Mouse (Mus musculus) ovary, adult 18-20 months (tissue): ENCODE measurements at regions not wholly inside any gene's neighbourhood (a gene's known extent, or its start where the extent isn't known, plus 50 kb on each side); places are given as distances from the start of the nearest gene placed in this dataset.
"Not testable (repeated sequence)": the region's sequence is repeated elsewhere in the genome, so short reads cannot be mapped to it uniquely, and the experiment has no call there.

Experiments used
- DNase-seq: peaks from one replicate; pipeline ENCODE4 v3.0.0; 2022; ENCODE audit warnings: low spot score, mixed read lengths

DNA sequence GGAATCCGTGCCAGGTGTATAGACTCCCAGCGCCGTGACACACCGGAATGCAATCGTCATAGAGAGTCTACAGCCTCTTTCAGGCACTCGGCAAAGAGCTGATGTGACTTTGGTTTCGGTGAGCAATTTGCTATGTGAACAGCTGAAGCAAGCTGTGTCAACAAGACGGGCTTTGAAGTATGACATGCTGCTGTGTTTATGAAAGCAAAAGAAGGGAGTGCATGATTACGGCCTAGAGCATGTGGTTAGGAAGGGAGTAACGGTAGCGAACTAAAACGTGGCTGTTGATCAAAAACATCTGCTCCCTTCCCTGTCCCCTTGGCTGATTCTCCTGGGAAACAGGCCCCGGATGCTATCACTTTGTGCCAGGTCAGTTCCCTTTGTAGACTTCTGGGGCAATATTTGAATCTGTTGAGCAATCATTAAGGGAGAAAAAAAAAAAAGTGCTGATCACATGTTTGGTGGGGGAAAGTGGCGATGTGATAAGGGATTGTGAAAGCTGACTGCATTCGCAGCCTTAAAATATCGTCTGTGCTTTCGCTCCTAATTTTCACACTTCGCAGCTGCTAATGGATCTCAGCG is 764.3 kb downstream of the Robo2 start:
- peak; percentile 38 for DNase-seq

DNA sequence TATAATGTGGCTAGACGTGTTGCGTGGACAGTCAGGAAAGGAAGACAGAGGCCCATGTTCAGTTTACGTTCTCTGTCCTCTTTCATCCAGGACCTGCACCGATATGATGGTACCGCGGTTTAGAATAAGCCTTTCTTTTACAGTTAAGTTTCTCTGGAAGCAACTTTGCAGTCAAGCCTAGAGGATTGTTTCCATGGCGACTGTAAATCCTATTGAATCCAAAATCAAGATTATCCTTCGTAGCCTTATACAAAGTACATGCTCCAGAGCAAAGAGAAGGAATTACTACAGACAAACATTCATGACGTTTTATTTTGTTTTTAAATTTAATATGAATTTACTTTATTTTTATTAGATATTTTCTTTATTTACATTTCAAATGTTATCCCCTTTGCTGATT is 798.6 kb downstream of the Robo2 start:
- DNase-seq: no peak

DNA sequence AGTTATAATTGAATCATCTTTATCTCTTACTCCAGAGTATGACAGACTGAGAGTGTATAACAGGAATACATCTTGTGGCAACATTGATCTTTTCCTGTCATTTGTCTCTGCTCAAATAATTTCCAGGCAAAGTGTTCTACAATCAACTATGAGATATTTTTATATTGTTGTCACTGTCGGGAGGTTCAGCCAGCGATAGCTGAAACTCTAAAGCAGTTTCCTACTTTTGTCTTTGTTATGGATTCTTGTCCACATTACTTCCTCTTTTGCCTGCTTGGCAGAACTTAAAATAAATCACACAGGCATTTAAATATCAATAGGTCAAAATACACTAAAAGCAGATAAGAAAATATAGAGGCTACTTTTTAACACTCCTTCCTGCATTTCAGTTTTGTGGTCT is 820.2 kb downstream of the Robo2 start:
- no peak for DNase-seq

DNA sequence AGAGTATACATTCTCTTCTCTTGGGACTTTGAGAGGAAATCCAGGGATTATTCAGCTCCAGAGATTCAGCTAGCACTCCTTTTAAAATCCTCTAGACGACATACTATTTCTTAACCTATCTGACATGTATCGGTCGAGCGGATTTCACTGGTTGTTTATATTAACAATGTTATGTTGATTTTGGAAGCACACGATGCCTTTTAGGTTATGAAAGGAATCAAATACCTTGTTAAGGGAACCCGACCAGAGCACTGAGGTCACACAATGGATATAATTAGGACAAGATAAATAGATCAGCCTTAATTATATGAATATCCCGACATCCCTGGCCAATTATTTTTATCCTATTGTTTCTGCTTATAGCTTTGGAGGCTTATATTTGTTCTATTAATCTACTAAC is 850.4 kb downstream of the Robo2 start:
- no peak for DNase-seq

DNA sequence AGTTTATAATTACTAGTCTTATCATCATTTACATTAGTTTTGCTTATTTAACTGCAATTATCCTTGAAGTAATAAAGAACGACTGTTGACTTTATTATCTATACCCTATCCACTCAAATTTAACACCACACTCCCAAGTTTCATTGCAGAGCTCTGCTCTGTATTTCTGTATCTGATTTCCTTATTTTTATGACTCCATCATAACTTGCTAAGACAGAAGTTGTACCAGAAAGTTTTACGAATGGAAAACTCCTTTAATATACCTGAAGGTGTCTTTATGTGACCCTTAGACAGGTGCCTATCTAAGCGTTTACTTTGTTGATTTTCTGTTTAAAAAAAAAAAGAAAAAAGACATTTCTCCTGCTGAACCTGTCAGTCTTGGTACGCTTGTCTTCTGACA is 854.7 kb downstream of the Robo2 start:
- DNase-seq: no peak

DNA sequence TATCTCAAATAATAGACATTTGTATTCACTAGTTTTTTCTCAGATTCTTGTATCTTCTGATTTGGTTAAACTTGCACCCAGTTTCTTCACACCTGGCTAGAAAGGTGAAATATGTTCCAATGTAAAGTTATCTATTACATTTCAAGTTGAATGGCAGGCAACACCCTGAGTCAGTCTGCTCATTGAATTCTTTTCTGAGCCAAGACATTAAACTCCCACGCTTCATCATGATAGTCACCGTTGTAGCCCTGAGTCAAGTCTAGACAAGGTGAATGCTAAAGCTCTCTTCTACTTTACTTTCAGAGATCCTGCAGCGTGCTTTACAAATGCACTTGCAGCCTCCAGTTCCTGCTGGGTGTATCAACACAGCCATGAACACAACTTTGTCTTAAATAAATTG is 868.0 kb downstream of the Robo2 start:
- DNase-seq: no peak

DNA sequence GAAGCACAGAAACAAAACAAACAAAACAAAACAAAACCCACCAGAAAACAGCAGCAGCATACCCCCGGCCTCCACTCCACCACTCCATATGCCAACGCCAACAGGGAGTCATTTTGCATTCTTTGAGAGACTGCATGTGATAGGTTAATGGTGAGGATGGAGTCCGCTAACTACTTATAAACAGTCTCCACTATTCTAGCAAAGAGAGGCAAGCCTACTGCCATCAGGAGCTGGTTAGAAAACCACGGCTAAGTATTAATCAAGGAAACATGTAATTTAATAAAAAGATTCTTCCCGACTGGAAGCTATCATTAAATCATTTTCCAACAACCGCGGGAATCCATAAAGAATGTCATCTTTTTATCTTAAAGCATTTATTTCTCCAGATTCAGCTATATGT is 873.6 kb downstream of the Robo2 start:
- DNase-seq: no peak

DNA sequence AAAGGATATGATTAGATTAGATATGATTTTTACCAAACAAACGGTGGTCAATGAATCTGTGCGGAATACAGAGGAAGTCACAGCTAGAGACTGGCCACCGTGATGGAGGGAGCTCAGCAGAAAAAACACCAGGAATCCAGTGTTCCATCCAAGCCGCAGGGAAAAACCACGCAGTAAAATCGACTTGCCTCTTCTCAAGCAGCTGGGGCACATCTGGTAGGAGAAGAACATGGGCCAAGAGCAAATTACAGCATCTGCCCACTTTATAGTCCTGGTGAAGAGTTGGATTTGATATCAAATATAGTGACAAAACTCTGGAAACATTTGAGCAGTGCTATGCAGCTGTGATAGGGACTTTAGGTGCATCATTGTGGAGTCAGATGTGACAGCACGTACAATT is 874.1 kb downstream of the Robo2 start:
- DNase-seq: no peak

DNA sequence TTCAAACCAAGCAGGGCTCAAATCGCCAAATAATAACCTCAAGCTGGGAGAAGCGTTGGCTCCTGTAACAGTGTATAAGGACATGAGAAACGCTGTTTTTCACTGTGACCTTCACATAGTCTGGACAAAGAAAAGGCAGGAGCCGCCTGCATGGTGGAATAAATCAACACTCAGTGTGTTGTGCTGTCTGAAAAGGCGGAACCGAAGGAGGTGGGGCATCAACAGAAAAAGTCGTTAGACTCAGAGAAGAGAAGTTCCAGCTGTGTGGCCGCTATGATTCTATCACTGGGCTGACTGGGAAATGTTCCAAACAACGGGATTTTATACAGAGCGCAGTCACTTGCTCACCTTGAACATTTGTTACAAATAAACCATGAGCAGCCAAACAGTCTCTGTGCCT is 881.4 kb downstream of the Robo2 start:
- DNase-seq: peak; percentile 42

DNA sequence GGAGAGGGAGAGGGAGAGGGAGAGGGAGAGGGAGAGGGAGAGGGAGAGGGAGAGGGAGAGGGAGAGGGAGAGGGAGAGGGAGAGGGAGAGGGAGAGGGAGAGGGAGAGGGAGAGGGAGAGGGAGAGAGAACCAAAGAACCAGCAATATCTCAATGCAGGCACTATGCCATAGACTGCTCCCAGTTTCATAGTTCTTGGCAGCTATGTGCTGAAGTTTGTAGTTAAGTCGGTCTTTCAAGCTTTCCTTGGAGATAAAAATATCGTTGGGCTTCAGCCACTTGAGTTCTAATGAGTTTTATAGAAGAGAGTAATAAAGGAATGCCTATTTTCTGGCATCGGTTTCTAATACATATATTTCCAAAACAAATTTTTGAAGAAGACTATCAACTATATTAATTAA is 888.7 kb downstream of the Robo2 start:
- DNase-seq: not testable (repeated sequence)

DNA sequence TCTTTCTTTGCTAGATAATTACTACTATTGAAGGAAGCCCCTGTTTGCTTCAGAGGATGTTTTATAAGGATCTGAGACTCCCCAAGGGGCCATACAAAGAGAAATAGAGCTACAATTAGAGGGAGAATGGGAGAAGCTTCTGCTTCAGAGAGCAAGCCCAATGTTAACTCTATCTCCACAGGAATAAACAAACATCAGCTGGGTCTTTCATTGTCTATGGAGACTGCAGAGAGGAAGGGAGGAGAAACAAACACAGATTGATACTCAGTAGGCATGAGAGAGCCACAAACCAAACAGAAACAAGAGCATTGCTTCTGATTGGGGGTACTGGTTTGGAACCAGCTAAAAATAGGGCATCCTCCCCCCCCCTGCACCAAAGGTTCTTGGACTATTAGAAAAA is 906.9 kb downstream of the Robo2 start:
- DNase-seq: no peak

DNA sequence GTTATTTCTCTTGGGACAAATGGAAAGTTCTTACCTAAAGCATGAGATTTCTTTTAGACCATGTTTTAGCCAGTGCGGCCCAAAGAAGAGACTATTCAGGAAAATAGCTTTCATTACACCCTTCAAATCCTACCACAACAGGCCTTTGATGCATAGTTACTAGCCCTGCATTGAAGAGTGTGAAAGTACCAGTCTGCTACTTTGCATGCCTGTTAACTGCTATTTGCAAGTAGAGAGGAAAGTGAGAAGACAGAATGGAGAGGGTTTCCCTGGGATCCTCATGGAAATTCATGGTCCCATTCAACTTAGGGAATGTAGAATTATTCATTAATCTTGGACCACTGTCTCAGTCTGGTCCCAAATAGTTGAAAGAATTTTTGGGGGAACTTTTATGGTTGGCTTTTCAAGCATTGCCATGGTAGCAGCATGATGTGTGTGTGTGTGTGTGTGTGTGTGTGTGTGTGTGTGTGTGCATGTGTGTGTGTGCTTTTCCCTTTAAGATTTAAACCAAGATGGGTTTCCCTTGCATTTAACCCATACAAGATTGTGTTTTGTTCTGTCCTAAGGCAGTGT is 912.9 kb downstream of the Robo2 start:
- no peak for DNase-seq

DNA sequence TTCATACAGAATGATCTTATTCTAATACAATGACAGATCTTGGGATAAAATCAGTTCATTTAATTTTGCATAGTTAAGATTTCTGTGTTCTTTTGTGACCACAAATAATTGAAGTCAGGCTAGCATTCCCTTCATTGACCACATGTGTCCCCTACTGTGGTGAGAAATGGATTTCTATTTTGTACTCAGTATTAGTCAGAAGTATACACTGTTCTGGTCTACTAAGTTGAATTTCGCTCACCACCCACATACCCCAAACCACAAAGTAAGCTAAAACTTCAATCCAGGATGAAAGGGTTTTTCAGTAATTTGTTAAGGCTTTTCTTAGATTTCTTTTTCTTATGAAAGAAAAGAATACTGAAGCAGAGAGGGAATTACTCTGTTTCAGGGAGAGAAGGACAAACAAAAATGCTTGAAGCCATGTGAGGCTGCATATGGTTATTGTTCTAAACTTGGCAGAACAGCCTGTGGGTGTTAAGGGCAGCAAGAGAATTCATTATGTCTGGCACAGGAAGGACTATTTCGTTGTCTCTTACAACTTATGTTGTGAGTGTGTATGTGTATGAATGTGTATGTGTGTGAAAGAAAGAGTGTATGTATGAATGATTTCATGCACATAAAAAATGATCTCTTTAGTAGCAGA is 928.3 kb downstream of the Robo2 start:
- DNase-seq: no peak

DNA sequence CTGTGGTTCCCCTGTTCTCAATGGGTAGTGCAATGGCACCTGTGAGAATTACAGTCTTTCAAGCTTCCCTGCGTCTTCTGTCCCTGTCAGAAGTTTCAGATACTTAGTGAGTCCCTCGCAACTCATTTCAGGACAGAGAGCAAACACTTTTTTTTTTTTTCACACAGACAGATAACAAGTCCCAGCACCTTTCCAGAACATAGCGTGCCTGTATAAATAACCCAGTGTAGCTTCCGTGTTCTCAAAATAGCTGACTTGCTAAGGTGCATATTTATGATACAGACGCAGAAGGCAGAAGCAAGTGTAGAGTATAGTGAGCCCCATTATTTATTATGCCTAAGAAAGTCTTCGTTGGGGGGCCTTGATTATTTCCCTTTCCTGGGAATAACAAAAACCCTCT is 929.4 kb downstream of the Robo2 start:
- DNase-seq: no peak

DNA sequence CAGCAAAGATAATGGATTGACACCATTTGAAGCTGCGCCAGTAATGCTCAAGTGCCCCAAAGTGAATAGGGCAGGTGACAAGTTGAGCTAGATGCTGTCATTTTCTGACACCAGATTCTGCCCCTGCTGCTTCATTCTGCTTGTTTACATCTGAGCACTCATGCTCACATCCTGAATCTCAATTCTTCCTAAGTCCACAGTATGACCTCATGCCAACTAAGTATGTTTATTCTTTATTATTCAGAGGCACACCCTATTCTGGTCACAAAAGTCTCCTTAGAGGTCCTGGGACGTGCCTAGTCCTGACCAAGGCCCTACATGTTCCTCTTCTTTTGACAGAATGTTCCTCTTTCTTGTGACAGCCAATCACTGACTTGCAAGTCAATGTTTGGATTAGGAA is 938.1 kb downstream of the Robo2 start:
- no peak for DNase-seq

DNA sequence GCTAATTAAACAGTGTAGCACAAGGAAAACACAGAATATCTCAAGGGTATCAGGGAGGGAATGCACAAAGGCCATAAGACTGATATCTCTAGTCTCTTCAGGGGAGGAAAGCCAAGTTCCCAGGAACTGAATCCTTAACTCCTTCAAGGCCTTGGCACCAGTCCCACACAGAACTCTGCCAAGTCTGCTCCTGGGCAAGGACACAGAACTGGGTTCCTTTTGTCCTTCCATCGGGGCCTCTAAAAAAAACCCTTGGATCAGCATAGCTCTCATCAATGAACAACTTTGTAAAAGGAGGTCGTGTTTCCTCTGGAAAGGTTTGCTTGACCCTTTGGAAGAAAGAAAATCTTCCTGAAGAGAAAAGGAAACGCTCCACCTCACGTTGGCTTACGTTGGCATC is 940.1 kb downstream of the Robo2 start:
- peak; percentile 91 for DNase-seq

DNA sequence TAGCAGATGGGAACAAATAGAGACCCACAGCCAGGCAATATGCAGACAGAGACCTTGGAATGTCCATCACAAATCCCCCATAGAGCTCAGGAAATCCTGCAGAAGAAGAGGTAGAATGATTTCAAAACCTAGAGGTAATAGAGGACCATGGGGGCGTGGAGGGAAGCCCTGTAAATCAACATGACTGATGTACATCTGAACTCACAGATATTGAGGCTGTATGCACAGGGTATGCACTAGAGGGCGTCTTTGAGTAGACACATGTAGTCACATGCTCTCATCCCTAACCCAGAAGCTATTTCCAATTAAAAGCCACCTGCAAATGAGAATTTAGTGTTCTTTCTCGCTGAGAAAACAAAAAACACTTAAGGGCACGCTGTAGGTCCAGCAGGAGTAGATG is 941.1 kb downstream of the Robo2 start:
- no peak for DNase-seq

DNA sequence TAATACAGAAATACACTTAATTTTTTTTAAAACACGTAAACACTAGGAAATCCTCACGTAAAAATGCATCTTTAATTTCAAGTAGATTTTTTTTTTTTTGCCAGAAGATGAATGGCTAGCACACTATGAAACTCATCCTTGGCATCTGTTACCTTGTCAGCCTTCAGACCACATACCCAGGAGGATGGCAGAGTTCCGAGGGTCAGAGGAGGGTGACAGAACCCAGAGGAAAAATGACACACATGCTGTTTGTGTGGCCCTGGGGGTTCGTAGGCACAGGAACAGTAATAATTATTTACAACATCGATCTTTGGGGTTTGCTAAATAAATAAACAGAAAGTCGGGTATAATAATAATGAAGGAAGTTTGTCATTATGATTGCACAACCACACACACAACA is 945.3 kb downstream of the Robo2 start:
- DNase-seq: no peak

DNA sequence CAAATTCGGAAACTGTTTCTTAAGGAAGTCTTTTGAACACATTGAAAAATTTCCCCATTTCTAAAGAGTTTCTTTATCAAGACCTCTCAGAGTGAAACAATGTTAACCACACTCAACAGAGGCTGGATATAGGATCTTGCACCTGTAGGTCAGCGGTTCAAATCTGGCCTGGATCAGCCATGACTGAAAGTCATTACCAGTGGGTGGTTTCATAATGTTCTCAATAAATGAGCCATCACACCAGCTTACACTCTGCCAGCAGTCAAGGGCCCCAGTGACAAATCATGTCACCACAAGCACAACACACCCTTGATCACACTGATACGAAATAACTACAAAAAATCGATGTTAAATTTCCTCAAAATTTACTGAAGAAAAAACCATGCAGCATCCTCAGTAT is 949.1 kb downstream of the Robo2 start:
- no peak for DNase-seq

DNA sequence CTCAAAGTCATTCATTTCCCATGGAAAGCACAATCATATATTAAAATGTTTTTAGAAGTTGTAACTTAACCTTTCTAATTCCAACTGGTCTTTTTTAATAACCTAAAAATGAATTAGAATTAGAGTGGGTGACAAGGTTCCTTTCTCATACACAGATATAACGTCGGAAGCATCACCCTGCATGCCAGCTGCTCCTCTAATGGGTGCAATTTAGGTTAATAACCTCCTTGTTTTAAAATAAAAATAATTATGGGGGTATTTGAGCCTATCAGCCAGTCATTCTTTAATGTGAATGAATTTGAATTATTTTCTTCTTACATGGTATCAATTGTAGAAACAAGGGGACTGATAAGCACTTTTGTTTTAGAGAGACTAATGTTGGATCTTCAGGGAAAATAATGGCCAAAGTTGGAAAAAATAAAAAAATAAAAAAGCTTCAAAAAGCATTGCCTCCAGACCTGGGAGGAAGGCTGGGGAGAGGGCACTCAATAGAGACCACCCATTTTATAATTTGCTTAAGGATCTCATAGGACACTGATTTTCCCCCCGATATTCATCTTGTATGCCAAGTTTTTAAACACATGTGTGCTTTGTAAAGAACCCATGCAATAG is 960.9 kb downstream of the Robo2 start:
- DNase-seq: no peak

DNA sequence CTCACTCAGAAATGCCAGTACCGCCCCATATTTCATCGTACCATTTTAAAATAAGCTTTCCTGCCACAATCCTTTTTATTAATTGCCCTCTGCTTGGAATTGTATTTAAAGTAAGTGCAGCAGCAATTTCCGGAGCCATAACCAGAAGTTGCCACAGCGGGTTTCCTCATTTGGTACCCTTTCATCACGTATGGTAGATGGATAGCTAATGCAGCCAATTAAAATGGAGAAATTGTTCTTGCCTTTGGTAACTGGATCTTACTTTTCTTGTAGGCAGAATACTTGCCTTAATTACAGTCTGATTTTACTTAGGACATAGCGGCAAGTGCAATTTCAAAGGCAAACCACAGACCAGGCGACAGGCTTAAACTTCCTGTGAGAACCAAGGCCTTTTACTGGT is 961.8 kb downstream of the Robo2 start:
- DNase-seq: no peak

DNA sequence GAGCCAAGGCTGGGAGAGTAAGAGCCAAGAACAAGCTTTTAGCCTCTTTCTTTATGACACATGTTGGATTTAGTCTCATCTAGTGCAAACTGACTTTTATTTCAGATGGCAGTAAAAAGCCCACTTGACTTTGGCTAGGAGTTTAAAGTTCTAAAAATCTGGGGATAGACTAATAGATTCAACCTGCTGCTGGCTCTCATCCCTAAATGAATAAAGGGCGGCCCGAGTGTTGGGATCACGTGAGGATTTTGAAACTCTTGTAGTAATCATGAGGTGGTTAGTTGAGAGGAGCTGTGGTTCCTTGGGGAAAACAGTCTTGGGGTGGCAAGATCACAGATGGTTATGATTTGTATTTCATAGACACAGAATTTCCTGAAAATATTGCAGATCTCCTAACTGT is 975.9 kb downstream of the Robo2 start:
- no peak for DNase-seq

DNA sequence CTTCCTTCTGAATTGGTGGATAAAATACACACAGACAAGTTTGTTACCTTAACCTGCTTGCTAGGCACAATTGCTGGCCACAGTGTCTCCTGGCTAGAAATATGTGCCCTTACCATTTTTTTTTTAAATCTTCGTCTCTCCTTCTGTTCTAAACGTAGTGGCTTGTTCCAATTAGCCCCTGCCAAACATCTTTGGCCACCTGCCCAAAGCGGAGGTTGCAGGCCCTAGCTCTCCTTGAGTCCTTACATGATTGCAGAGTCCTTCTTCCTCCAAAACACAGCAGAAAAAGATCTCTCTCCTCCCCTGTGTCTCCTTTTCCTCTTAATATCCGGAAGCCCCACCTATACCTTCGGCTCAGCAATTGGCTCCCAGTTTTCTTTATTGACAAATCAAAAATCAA is 986.8 kb downstream of the Robo2 start:
- DNase-seq: no peak

DNA sequence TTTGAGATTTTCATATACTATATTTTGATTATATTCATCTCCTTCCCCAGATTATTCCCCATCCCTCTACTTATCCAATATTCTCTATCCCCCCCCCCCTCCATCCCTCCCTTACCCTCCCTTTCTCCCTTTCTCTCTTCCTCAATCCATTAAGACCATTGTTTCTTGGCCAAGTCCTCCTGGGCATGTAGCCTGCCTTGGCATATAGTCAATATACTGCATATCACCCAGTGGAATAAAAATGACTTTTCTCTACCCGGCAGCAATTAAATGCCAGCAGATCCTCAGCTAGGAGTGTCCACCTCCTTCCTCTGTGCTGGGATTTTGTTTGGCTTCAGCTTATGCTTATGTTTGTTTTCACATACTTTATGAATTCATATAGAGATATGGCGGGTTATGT is 987.3 kb downstream of the Robo2 start:
- DNase-seq: no peak
